Mouse (Mus musculus): ENCODE data around the gene Myo1d.
"Not testable (repeated sequence)": the region's sequence is repeated elsewhere in the genome, so short reads cannot be mapped to it uniquely, and the experiment has no call there.

The Myo1d gene

GRCm38 (mm10) chr11:80479906-80480866 is 299.6 kb downstream of the Myo1d start:
- no peak for DNase-seq (ENCODE audit: low spot score)

- DNase-seq (ENCODE audit: low spot score), result no peak
Observed at GRCm38 (mm10) chr11:80479425-80479824, 300.4 kb downstream of the Myo1d start.

- no peak for DNase-seq (ENCODE audit: low spot score)
Observed at GRCm38 (mm10) chr11:80478694-80479412, 301.0 kb downstream of the Myo1d start.

- no peak for DNase-seq (ENCODE audit: low spot score)
Observed at GRCm38 (mm10) chr11:80477341-80478199, 302.3 kb downstream of the Myo1d start.

- peak; percentile 80 for DNase-seq (ENCODE audit: low spot score)
Observed at GRCm38 (mm10) chr11:80476222-80477189, 303.3 kb downstream of the Myo1d start, which contains the start of gene Cdk5r1. TSS of gene Cdk5r1 (plus strand) at chr11:80477023.

GRCm38 (mm10) chr11:80475544-80475943 is 304.3 kb downstream of the Myo1d start:
- DNase-seq (ENCODE audit: low spot score), result no peak

- peak; percentile 57 for DNase-seq (ENCODE audit: low spot score)
Observed at GRCm38 (mm10) chr11:80474846-80475245, 305.0 kb downstream of the Myo1d start.

GRCm38 (mm10) chr11:80474175-80474691 is 305.6 kb downstream of the Myo1d start:
- DNase-seq (ENCODE audit: low spot score), result peak; percentile 46

GRCm38 (mm10) chr11:80471836-80472605 is 307.8 kb downstream of the Myo1d start:
- DNase-seq (ENCODE audit: low spot score), result no peak

- DNase-seq (ENCODE audit: low spot score), result not testable (repeated sequence)
Observed at GRCm38 (mm10) chr11:80463605-80464130, 316.2 kb downstream of the Myo1d start.

GRCm38 (mm10) chr11:80453198-80453597 is 326.6 kb downstream of the Myo1d start:
- no peak for DNase-seq (ENCODE audit: low spot score)

GRCm38 (mm10) chr11:80452242-80452641 is 327.6 kb downstream of the Myo1d start:
- DNase-seq (ENCODE audit: low spot score), result no peak

GRCm38 (mm10) chr11:80449859-80450258 is 330.0 kb downstream of the Myo1d start:
- DNase-seq (ENCODE audit: low spot score), result no peak

GRCm38 (mm10) chr11:80446916-80447315 is 332.9 kb downstream of the Myo1d start:
- no peak for DNase-seq (ENCODE audit: low spot score)

All from lung, postnatal 25 days (tissue).